Mouse (Mus musculus) liver, adult 2 months (tissue): ENCODE results near the gene Ntn4.

Experiments
- CTCF ChIP-seq: fragments of 200-500 bp; IDR thresholded peaks from 2 replicates; pipeline ENCODE4 v1.5.1; 2011; ENCODE audit warnings: low read depth, low read length, control low read depth
- POLR2A ChIP-seq: fragments of 200-500 bp; IDR thresholded peaks from 2 replicates; pipeline ENCODE4 v1.6.1; 2011; ENCODE audit warnings: low read length, control low read depth; ENCODE audit not compliant: insufficient read depth; ENCODE audit errors: extremely low read depth

DNA sequence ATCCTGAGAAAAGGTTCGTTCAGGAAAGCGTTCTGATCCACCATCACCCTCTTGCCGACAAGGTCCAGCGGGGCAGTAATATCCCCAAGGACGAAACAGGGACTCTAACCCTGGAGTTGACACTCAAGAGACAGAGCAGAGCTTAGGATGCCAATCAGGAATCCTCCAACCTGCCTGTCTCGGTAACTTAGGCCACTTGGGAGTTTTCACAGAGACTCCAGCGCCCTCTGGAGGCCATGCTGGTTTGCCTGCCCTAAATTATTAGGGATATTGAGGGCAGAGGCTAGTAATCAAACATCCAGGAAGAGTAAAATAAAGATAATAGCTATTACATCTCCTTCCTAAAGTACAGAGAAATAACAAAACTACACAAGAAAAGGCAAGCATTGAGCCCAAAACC is 136.9 kb downstream of the Ntn4 start:
- TF ChIP-seq CTCF = peak; percentile 77
- TF ChIP-seq POLR2A = no peak
